Mouse (Mus musculus) lung, adult 10 weeks (tissue): ENCODE measurements around the gene Olfr803. TPM values are rescaled to one million over a fixed set of nuclear protein-coding genes. Genes with fewer than 3 reads are reported as not detected.

Source experiments
- polyA plus RNA-seq: library from polyadenylated mRNA; stranded (reverse); fragments of 350-450 nt; fragmentation: Illumina TruSeq; extraction: RNeasy Lipid Tissue Mini Kit (QIAGEN cat#74804); gene quantifications from one replicate; pipeline ENCODE4 v1.2.3, GENCODE M21; 2014; ENCODE audit warnings: low read depth, low replicate concordance; ENCODE audit not compliant: insufficient read depth

The Olfr803 gene
- not detected for polyA plus RNA-seq

GRCm38 (mm10) chr10:129694186-129694585 is at the start of gene Olfr803:
Olfr803 (minus strand) TSS chr10:129694286.

GRCm38 (mm10) chr10:129741821-129742220 is 47.7 kb upstream of the Olfr803 start, which contains the start of gene Olfr806:
Olfr806 (minus strand) TSS chr10:129741921.

GRCm38 (mm10) chr10:129729275-129729674 is 35.2 kb upstream of the Olfr803 start, which contains the start of gene Olfr805:
Olfr805 (minus strand) TSS chr10:129729375.

GRCm38 (mm10) chr10:129702910-129703309 is 8.8 kb upstream of the Olfr803 start, which contains the start of gene Olfr804:
Olfr804 (plus strand) TSS chr10:129703210.

GRCm38 (mm10) chr10:129688069-129688468 is 6.0 kb downstream of the Olfr803 start, which contains the start of gene Olfr802:
Olfr802 (minus strand) TSS chr10:129688169.

GRCm38 (mm10) chr10:129673765-129674164 is 20.3 kb downstream of the Olfr803 start, which contains the start of gene Olfr801:
Olfr801 (minus strand) TSS chr10:129673865.

GRCm38 (mm10) chr10:129657394-129657793 is 36.7 kb downstream of the Olfr803 start, which contains the start of gene Olfr800:
Olfr800 (plus strand) TSS chr10:129657694.

Other genes with a start within 250 kb of the Olfr803 start
- not detected for gene Olfr787, start 232.4 kb downstream of the Olfr803 start, polyA plus RNA-seq
- gene Olfr788, start 223.3 kb downstream of the Olfr803 start, polyA plus RNA-seq = not detected
- not detected for gene Olfr789, start 209.5 kb downstream of the Olfr803 start, polyA plus RNA-seq
- gene Olfr790, start 195.8 kb downstream of the Olfr803 start, polyA plus RNA-seq = not detected
- gene Olfr791, start 172.5 kb downstream of the Olfr803 start, polyA plus RNA-seq = not detected
- not detected for gene Olfr792, start 155.1 kb downstream of the Olfr803 start, polyA plus RNA-seq
- not detected for gene Olfr794, start 126.6 kb downstream of the Olfr803 start, polyA plus RNA-seq
- not detected for gene Olfr796, start 81.7 kb downstream of the Olfr803 start, polyA plus RNA-seq
- gene Olfr798, start 66.4 kb downstream of the Olfr803 start, polyA plus RNA-seq = not detected
- gene Olfr799, start 56.8 kb downstream of the Olfr803 start, polyA plus RNA-seq = not detected
- gene Olfr800, start 36.6 kb downstream of the Olfr803 start, polyA plus RNA-seq = not detected
- gene Olfr801, start 20.4 kb downstream of the Olfr803 start, polyA plus RNA-seq = not detected
- not detected for gene Olfr802, start 6.1 kb downstream of the Olfr803 start, polyA plus RNA-seq
- gene Olfr804, start 8.9 kb upstream of the Olfr803 start, polyA plus RNA-seq = not detected
- gene Olfr805, start 35.1 kb upstream of the Olfr803 start, polyA plus RNA-seq = not detected
- not detected for gene Olfr806, start 47.6 kb upstream of the Olfr803 start, polyA plus RNA-seq
- gene Olfr807, start 63.5 kb upstream of the Olfr803 start, polyA plus RNA-seq = not detected
- gene Olfr808, start 71.2 kb upstream of the Olfr803 start, polyA plus RNA-seq = not detected
- not detected for gene Olfr809, start 80.4 kb upstream of the Olfr803 start, polyA plus RNA-seq
- gene Olfr810, start 100.6 kb upstream of the Olfr803 start, polyA plus RNA-seq = not detected
- not detected for gene Olfr811, start 110.1 kb upstream of the Olfr803 start, polyA plus RNA-seq
- gene Olfr812, start 151.8 kb upstream of the Olfr803 start, polyA plus RNA-seq = not detected
- not detected for gene Olfr813, start 161.1 kb upstream of the Olfr803 start, polyA plus RNA-seq
- not detected for gene Olfr814, start 185.6 kb upstream of the Olfr803 start, polyA plus RNA-seq
- not detected for gene Olfr815, start 211.6 kb upstream of the Olfr803 start, polyA plus RNA-seq
- not detected for gene Olfr816, start 221.3 kb upstream of the Olfr803 start, polyA plus RNA-seq